Mouse (Mus musculus): Measurements from ENCODE around the gene Vcl.
A peak's percentile ranks its signal among the peaks of the same experiment; 100 is the strongest.

The Vcl gene

GRCm38 (mm10) chr14:20938424-20938823 lies 9.2 kb downstream of the Vcl start:
- DNase-seq (ENCODE audit: inconsistent age in 2 of 2, low spot score in 1 of 2), result peak in 1 of 2 experiments; percentile 58

GRCm38 (mm10) chr14:20938860-20939259 lies 9.7 kb downstream of the Vcl start:
- DNase-seq (ENCODE audit: inconsistent age in 2 of 2, low spot score in 1 of 2), result no peak

DNA sequence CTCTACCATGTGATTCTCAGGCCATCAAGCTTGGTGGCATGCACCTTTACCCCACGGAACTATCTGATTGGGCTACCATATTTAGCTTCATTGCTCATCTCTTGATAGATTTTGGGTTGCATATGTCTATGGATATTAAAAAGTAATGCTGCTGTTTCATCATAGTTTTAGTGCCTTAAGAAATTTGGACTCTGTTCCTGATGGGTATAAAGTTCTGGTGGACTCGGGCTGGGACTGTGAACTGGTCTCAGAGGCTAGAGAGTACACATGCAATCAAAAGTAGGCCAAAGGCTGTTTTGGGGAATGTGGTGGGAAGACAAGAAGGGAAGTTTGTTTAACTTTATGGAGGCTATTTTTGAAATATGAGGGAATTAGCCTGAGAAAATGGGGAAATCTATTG lies 16.1 kb downstream of the Vcl start:
- DNase-seq (ENCODE audit: inconsistent age in 2 of 2, low spot score in 1 of 2), result peak in 1 of 2 experiments; percentile 34

DNA sequence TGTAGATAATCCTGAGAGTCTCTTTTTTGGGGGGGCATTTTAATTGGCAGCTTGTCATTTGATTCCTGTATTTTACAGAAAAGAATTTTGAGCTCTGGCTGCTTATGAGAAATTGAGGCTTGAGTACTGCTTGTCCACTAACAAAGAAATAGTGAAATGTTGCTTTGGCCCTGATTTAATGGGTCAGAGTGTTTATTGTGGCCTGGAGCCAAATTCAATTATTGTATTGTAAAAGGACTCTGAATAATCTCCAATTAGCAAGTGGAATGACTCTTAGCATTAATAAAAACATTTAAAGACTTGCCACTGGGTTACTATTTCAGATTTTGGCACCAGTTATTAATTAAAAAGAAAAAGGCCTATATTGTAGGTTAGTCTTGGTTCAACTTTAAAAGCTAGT lies 26.8 kb downstream of the Vcl start:
- DNase-seq (ENCODE audit: inconsistent age in 2 of 2, low spot score in 1 of 2), result peak in 1 of 2 experiments; percentile 58

DNA sequence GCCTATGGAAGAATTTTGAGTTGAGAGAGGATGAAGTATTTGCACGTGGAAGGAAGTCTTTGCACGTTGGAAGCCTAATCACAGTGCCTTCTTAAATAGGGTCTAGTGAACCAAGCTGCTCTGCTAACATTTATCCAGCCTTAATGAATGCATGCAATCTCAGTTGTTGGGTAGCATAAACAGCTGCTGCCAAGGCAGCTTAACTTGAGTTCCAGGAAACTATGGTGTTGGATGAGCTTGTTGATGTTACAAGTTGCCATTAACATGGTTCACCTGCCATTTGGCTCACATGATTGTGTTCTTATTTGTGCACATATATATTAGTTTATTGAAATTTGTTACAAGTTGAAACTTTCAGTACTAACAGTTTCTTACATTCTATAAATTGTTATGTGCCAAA lies 29.8 kb downstream of the Vcl start:
- peak in 1 of 2 experiments; percentile 18 for DNase-seq (ENCODE audit: inconsistent age in 2 of 2, low spot score in 1 of 2)

GRCm38 (mm10) chr14:20962466-20962865 lies 33.3 kb downstream of the Vcl start:
- DNase-seq (ENCODE audit: inconsistent age in 2 of 2, low spot score in 1 of 2), result no peak

DNA sequence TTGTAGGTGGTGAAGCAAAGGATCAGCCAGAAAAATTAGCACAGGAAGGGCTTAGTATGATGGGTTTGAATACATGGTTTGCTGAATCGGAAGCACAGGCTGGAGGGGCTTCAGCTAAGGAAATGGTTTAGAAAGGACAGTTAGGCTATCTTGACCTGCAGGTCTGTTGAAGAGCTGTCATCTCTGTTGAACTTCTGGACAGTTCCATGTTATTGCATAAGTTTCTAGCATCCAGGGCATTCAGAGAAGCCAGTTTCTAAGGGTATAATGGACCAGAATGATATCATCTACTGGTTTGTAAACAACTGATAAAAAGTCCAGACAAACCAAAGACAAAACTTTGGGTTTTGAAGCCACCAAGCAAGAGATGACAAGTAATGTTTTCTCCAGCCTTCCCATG lies 33.7 kb downstream of the Vcl start:
- peak in 1 of 2 experiments; percentile 39 for DNase-seq (ENCODE audit: inconsistent age in 2 of 2, low spot score in 1 of 2)

GRCm38 (mm10) chr14:20963863-20964262 lies 34.7 kb downstream of the Vcl start:
- DNase-seq (ENCODE audit: inconsistent age in 2 of 2, low spot score in 1 of 2), result peak in 1 of 2 experiments; percentile 18

- no peak for DNase-seq (ENCODE audit: inconsistent age in 2 of 2, low spot score in 1 of 2)
Observed at GRCm38 (mm10) chr14:20964285-20964684, 35.1 kb downstream of the Vcl start.

DNA sequence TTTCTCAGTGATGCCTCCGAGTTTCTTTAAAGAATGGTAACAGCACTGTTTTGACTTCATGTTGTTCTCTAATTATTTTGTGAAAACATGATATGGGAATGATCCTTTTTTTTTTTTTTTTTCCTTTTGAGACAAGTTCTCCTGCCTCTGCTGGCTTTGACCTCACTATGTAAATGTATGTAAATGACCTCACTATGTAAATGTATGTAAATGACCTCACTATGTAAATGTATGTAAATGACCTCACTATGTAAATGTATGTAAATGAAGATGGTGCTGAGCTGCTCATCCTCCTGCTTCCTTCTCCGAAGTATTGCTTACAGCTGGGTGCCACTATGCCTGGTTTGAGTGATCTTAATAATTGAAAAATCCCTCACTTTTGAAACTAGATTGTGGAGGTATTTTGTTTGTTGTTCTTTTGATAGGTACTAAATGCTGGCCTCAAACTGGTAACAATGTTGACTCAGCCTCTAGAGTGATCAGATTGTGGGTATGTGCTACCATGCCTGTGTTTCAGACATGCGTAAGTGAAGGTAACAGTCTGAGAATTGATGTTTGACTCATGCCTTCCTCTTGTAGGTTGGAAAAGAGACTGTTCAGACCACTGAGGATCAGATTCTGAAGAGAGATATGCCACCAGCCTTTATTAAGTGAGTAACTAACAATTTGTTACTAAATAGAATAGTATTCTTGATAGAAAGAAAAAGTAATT lies 37.9 kb downstream of the Vcl start:
- DNase-seq (ENCODE audit: inconsistent age in 2 of 2, low spot score in 1 of 2), result peak in 1 of 2 experiments; percentile 21

- DNase-seq (ENCODE audit: inconsistent age in 2 of 2, low spot score in 1 of 2), result peak in 1 of 2 experiments; percentile 31
Observed at GRCm38 (mm10) chr14:20969066-20969465, 39.9 kb downstream of the Vcl start.

DNA sequence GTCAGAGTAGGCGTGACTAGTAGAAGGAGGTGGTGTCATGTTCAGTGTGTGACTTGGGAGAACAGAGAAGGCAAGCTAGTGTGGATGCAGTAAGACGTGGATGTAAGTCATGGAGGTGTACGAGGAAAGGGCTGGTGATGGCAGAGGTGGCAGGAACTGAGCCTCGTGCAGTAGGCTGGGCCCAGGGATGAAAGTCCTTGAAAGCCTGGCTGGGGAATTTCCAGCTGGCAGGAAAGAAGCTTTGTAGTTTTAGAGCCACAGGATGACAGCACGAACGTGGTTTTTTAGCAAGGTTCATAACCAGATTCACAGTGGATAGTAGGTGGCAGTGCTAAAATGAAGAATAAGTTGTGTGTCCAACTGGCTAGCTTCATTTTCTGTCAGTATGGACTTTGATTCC lies 41.2 kb downstream of the Vcl start:
- peak; percentile 79 to 90 for DNase-seq (ENCODE audit: inconsistent age in 2 of 2, low spot score in 1 of 2)

DNA sequence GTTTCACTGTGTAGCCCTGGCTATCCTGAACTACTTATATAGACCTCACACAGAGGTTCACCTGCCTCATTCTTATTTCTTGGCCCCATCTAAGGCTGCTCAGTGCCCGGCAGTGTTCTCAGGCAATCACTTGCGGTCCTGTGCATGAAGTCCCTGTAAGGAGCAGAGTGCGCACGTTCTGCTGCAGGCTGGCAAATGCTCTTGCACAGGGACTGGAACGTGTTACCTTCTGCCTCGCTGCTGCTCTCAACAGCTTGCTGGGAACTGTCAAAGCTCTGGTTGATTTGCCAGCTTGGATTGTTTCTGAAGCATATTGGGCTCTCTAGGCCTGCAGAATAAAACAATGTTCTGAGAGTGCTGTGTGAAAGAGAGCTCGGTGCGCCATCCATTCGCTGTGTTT lies 41.7 kb downstream of the Vcl start:
- peak in 1 of 2 experiments; percentile 54 for DNase-seq (ENCODE audit: inconsistent age in 2 of 2, low spot score in 1 of 2)

- DNase-seq (ENCODE audit: inconsistent age in 2 of 2, low spot score in 1 of 2), result peak in 1 of 2 experiments; percentile 36
Observed at GRCm38 (mm10) chr14:20973821-20974220, 44.6 kb downstream of the Vcl start.

GRCm38 (mm10) chr14:20976741-20977140 lies 47.5 kb downstream of the Vcl start:
- DNase-seq (ENCODE audit: inconsistent age in 2 of 2, low spot score in 1 of 2), result peak in 1 of 2 experiments; percentile 79

GRCm38 (mm10) chr14:20977726-20978125 lies 48.5 kb downstream of the Vcl start:
- DNase-seq (ENCODE audit: inconsistent age in 2 of 2, low spot score in 1 of 2), result peak; percentile 77 to 91

DNA sequence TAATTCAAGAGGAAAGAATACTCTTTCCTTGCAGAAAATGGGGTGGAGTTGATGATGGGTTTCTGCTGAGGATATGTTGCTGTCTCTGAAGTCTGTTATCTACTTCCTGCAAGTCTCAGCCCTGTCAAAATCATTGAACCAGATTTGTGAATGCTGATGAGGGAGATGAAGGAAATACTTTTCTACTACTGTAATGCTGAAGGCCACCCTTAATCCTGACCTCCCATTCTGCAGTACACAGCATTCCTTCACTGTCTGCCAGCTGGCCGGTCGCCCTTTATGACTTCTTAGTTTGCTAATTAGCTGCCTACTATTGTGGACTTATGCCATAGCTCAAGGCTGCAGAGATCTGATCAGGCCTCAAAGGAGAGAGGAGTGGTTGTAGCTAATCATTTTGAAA lies 54.6 kb downstream of the Vcl start:
- peak; percentile 90 to 93 for DNase-seq (ENCODE audit: inconsistent age in 2 of 2, low spot score in 1 of 2)

DNA sequence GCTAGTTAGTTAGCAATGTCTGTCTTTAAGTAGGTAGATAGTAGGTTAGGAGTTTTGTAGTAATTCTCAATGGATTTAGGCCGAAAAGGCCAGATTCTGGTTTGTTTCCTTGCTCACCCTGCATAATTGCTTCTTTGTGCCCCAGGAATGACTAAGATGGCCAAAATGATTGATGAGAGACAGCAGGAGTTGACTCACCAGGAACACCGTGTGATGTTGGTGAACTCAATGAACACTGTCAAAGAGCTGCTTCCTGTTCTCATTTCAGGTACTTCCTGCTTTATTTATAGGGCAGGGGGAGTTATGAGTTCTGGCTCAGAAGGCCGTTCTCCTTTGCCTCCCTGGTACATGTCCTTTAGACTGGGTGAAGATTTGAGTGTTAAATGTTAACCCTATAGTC lies 56.3 kb downstream of the Vcl start:
- DNase-seq (ENCODE audit: inconsistent age in 2 of 2, low spot score in 1 of 2), result peak; percentile 76 to 85

- DNase-seq (ENCODE audit: inconsistent age in 2 of 2, low spot score in 1 of 2), result no peak
Observed at GRCm38 (mm10) chr14:20991492-20991891, 62.3 kb downstream of the Vcl start.

GRCm38 (mm10) chr14:20993067-20993691 lies 64.0 kb downstream of the Vcl start:
- peak; percentile 55 to 89 for DNase-seq (ENCODE audit: inconsistent age in 2 of 2, low spot score in 1 of 2)

DNA sequence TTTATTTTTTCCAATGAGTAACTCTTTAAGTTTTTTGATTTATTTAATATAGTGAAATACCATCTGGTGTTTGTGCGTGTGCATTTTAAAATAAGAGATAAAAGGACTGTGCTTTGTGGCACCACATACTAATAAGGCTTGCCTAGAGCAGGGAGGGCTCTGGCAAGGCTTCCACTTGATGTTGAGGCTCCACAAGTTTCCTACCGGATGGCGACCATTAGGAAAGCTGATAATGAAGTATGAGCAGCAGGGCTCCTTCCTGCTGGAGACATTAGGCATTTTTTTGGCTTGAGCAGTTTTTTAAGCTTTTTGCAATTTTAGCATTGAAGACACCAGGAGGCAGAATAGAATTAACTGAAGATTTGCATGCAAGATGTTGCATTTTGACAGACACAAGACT lies 65.3 kb downstream of the Vcl start:
- no peak for DNase-seq (ENCODE audit: inconsistent age in 2 of 2, low spot score in 1 of 2)

- DNase-seq (ENCODE audit: inconsistent age in 2 of 2, low spot score in 1 of 2), result no peak
Observed at GRCm38 (mm10) chr14:20995497-20995896, 66.3 kb downstream of the Vcl start.

GRCm38 (mm10) chr14:20996361-20996760 lies 67.2 kb downstream of the Vcl start:
- DNase-seq (ENCODE audit: inconsistent age in 2 of 2, low spot score in 1 of 2), result no peak

Measured in adrenal gland, adult (tissue).